Mouse (Mus musculus): ENCODE results near the gene Serpina16.

Gene Serpina16

DNA sequence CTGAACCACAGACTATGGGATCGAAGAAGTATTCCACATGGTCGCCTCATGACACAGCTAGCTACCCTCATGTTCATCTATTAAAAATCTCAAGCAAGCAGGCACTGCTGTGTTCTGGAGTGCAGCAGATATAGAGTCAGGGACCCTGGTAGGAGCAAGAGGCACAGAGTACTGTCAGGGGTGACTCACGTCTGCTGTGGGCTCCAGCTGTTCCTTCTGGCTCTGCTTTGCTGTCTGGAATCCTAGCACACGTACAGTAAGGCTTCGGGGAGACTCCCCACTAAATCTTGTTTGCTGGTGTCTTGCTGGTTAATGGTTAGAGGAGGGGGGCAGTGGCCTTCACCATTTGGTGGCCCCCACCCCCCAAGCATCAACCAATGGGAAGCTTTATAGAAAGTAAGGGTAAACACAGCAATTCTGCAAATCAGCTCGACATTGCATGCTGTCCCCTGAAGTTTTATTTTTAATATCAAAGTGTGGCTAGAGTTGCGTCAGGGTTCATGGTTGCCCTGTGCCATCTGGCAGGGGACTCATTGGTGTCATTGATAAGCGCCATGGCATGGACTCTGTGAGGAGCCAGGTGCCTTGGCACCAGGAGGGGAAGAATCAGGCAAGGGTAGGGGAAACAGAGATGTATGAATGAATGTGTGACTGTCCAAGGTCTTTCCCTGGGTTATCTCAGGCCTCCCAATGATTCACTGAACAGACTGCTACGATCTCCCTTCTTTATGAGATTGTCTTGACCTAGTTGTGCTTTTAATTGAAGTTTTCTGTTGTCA lies 18.9 kb downstream of the Serpina16 start, which contains the start of gene Serpina6:
Gene Serpina6, minus strand, starts transcription at position 365 of the 779 bp plus-strand sequence.
- no peak for DNase-seq

DNA sequence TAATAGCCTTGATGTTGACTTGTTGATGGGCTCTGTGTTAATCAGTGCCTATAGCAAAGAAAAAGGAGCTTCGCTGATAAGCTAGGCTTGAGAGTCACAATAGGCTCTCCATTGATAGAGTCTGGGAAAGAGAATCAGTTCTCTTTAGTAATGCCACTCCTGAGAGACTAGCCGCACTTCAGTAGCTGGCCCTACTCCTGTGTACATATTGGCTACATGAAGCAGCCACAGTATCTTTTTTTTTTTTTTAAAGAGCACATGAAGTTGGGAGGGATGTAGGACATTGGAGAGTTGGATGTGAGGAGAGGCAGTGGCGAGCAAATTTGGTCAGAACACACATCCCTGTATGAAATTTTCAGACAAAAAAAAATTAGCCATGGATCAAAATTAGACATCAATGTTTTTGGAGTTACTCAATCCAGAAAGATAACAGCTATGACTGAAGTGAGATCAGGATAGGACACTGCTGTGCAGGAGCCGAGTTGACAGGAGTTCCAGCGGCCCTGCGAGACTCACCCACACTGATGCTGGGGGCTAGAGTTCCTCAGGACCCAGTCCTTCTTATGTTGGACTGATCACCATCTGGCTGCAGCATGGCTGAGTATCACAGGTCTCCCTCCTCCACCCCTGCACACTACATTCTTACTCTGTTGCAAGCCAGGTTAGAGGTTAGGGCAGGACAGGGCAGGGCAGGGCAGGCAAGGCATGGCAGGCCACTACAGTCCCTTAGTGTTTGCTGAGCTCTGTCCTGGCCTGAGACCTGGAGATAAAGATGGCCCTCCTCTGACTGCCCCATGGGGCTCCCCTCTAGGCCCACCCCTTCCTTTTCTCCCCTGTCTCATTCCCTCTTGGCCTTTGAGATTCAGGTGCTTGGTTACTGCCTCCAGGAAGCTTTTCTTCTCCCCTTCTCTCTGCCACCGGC lies 20.6 kb downstream of the Serpina16 start:
- DNase-seq, result no peak

DNA sequence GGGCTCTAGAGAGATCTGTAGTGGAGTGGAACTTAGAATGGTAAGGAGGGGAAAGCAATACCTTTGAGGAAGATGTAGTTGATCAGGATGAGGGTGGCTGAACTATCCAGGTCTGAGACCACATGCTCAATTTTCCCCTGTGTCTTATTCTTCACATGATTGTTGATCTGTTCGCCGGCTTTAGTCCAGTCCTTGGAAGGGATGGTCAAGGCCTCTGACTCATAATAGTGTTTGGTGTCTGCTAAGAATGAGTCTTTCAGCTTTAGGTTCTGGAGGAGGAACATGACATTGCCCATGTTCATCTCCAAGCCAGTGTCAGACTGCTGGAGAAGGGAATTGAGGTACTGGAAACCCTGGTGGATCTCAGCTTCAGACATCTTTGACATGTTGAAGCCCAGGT lies 22.1 kb downstream of the Serpina16 start:
- DNase-seq, result no peak

DNA sequence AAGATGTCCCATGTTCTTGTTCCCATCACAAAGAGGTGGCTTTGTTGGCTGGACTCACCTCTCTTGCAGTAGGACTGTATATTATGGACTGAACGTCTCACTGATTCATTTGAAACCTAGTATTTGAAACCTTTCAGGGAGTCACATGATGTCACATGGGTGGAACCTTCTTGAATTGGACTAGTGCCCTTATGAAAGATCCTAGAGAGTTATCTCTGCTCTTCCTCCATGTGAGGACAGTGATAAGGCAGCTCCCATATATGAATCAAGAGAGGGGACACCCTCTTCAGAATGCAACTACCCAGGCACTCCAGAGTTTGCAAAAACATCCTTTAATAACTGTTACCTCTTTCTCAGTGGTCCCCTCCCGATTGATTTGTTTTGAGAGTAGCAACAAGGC lies 29.6 kb downstream of the Serpina16 start:
- DNase-seq, result no peak

DNA sequence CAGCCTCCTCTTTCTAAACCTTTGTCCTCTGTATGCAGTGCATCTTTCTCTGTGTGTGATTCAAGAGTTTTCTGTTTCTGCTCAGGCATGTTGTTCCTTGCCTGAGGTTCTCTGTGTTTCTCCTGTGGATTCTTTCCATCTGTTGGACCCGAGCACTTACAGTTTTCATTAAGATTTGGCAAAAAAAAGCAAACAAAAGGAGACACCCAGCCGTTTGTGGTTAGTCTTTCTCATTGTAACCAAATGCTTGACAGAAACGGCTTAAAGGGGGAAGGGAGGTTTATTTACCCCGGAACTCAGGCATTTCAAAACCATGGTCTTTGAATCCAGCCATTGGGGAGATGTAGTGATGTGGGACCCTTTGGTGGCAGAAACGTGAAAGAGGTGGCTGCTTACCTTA lies 31.3 kb downstream of the Serpina16 start:
- no peak for DNase-seq

DNA sequence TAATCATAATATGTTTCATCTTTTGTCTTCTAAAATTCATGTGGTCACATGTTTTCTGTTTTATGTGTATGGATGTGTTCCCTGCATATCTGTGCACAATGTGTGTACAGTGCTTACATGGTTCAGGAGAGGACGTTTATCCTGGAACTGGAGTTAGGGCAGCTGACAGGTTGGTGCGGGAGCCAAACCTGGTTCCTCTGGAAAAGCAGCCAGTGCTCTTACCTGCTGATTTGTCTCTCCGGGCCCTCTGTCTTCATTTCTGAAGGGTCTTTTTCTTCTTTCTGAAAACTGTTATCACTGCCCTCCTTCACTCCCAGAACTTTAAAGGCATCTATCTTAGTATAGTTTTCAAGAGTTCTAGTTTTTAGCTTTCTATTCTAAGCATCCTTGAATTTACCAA lies 32.1 kb downstream of the Serpina16 start:
- DNase-seq, result no peak

DNA sequence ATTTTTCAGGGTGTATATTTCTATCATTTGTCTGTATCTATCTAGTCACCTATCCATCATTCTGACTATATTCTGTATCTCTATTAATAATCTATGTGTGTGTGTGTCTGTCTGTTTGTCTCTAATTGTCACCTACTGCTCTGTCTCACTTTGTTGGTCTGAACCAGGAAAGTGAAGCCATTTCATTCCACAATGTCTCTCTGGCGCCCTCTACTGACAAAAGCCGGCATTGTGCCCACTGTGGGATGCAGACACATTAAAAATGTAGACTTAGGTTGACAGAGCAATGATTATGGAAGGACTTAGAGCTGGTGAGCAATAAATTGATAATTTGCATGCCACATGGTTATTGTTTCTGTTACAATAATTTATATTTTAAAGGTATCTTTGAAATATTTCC lies 32.6 kb downstream of the Serpina16 start:
- peak; percentile 91 for DNase-seq

DNA sequence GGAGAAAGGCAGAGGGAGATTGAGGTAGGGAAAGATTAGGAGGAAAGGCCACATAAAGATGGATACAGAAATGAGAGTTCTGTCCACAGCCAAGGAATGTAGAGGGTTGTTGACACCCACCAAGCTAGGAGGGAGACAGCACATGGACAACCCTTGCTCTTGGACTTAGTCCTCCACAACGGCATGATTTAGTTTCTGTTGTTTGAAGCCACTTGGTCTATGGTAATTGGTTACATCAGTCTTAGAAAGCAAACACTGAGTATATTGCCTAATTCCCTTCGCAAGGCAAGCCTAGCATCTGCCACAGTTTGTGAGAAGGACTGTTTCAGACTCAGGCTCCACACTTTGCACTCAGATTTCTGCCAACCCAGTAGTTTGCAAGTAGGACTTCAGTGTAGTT lies 40.1 kb downstream of the Serpina16 start:
- DNase-seq, result no peak

DNA sequence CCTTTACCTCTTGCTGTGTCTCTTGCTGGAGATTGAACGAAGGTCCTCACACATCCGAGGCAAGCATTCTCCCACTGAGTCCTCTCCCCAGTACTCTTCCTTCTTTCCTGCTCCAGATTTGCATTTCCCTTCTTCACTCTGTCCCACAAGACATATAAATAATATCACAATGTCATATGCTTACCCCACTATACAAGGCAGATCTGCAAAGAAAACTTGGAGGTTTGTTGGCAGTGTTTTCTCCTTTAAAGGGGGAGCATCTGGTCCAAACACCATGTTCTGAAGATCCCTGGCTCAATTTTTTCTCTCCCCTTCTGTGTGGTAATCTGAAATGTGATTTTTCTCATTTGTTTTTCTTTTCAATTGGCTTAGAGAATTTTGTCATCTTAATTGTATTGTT lies 41.5 kb downstream of the Serpina16 start:
- DNase-seq, result no peak

DNA sequence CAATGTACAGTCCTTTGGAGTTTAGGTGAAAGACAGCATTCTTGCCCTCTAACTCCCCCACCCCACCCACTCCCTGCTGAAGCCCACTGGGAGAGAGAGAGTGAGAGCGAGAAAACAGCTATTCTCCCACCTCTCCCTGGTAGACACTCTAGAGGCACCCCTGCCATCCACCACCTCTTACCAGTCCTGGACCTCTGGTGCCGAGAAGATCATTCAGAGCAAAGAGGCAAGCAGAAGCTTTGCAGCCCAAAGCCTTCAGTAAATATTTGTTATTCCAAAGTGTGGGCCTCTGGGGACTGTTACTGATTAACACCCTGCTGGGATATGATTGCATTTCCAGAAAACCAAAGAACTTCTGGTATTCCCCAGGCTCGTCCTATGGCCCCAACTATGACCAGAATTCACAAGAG lies 44.7 kb downstream of the Serpina16 start, which contains the start of gene Serpina10:
Gene Serpina10, minus strand, starts transcription at position 242 of the 410 bp plus-strand sequence.
- no peak for DNase-seq
